Mouse (Mus musculus) olfactory bulb, adult 2 months (tissue): Measurements from ENCODE around the gene Cblc.

Experiments
- CTCF ChIP-seq: fragments of 200-500 bp; IDR thresholded peaks from 2 replicates; pipeline ENCODE4 v1.5.1; 2012; ENCODE audit warnings: low read depth, mild to moderate bottlenecking, low read length, moderate library complexity; ENCODE audit not compliant: insufficient read depth
- POLR2A ChIP-seq: fragments of 200-500 bp; IDR thresholded peaks from 2 replicates; pipeline ENCODE4 v1.6.1; 2012; ENCODE audit warnings: mild to moderate bottlenecking, low read depth, low read length, moderate library complexity; ENCODE audit not compliant: insufficient read depth

DNA sequence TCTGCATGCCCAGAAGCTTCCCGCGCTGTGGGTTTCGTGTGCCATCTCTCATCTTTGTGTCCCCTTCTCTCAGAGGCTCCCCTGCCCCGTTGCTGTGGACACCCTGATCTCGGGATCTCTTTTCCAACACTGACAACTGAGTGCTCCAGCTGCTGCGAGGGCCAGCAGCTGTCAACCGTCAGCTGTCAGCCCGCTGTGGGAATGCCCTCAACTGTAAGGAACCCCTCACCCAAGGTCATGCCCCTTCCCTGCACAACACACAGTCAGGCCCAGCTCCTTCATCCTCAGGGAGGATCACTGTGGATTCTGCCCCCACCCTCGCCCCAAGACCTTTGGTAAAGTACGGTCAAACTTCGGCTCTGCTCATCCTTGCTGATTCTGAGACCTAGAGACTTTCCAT, 34.3 kb downstream of the Cblc start:
- no peak for TF ChIP-seq POLR2A
- no peak for TF ChIP-seq CTCF
